Mouse (Mus musculus) WW6 (cell line): Measurements from ENCODE around the gene Olfr93.
"Not testable (repeated sequence)": the region's sequence is repeated elsewhere in the genome, so short reads cannot be mapped to it uniquely, and the experiment has no call there.

Experiments used
- DNase-seq: peaks from one replicate; pipeline ENCODE4 v3.0.0-alpha.2; 2013; ENCODE audit warnings: low read depth, low spot score

The Olfr93 gene

DNA sequence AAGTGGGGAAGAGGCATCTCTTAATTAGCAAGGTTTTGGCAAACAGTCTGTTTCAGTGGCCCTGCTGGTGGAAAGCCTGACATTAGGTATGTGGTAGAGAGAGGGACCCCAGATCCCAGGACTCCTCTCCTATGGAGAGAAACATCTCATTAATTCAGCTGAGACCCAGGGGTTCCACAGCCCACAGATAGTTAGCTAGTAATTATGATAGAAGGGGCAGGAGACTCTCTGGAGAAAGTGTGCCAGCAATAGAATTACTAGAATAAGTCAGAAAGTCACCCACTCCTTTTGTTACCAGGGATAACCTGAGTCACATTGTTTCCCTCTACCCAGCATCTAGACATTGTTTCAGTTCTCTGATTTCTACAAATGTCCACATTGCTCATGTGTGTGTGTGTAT, at the start of gene Olfr93:
Gene Olfr93, minus strand, starts transcription at position 101 of the 400 bp plus-strand sequence.
- no peak for DNase-seq

DNA sequence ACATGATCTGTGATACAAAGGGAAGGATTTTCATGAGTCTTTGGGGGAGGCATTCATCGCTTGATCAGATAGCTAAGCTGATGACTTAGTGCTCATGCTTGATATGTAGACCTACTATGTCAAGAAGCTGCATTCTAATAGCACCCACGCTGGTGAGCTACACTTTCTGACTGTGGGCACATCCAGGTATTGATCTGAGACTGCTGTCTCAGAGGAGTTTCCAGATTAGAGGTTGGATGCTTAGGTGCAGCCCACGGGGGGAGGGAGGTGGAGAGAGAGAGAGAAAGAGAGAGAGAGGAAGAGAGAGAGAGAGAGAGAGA, 42.6 kb upstream of the Olfr93 start:
- DNase-seq, result no peak

DNA sequence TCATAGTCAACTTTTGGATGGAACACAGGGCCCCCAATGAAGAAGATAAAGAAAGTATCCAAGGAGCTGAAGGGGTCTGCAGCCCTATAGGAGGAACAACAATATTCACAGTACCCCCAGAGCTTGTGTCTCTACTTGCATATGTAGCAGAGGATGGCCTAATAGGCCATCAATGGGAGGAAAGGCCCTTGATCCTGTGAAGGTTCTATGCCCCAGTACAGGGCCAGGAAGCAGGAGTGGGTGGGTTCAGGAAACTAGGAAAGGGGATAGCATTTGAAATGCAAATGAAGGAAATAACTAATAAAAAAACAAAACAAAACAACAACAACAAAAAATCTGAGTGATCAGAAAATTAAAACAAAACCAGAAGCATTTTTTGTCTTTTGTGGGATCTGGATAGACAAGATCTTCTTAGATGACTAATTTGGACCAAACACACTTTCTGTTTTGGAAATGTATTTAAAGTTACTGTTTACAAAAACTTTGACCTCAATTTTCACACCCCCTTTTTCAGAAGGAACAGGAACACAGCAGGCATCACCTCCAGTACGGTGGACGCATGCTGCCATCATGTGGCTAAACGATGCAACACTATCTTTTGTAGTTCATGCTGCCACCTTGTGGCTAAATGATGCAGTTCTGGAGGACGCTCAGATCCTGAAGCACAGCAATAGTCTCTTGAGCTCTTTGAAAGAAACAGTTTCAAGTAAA, 42.1 kb upstream of the Olfr93 start:
- DNase-seq, result peak; percentile 60

DNA sequence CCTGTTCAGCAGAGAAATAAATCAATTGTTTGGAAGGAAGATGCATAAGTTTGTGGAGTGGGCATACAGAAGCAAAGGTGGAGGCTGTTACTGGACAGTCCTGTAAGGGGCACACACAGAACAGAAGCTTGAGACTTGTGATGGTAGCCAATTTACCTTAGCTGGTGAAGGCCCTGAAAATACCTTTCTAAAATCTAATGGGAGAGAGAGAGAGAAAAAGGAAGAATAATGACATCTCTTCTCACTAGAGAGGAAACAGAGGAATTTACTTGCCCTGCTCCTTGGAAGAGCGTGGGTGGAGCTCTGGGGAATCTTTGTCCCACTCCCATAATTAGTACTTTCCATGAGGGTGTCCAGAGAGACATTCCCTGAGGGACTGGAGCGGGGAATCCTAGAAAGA, 39.6 kb upstream of the Olfr93 start, which contains the start of gene Olfr94:
Gene Olfr94, minus strand, starts transcription at position 101 of the 400 bp plus-strand sequence.
- DNase-seq, result no peak

DNA sequence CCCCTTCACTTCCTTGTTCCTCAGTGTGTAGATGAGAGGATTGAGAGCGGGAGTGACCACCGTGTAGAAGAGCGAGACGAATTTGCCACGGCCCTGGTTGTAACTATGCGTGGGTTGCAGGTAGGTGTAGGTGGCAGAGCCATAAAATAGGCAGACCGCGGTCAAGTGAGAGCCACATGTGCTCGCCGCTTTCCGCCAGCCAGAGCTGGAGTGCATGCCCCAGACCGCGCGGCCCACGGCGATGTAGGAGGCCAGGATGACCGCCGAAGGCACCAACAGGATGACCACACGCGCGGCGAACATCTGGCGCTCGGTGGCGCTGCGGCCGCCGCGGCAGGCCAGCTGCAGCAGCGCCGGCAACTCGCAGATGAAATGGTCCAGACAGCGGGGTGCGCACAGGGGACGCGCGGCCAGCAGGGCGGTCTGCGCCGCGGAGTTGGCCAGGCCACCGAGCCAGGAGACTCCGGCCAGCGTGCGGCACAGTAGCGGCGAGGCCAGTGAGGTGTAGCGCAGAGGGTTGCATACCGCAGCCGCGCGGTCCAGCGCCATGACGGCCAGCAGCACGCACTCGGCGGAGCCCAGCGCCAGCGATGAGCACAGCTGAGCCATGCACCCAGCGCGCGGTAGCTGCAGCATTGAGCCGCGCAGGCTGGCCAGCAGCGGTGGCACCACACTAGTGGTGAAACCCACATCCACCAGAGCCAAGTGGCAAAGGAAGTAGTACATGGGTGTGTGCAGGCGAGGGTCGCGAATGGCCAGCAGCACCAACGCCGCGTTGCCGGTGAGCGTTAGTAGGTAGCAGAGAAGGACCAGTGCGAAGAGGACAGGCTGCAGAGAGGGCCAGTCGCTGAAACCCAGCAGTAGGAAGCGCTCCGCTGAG, 35.8 kb upstream of the Olfr93 start:
- DNase-seq, result no peak

DNA sequence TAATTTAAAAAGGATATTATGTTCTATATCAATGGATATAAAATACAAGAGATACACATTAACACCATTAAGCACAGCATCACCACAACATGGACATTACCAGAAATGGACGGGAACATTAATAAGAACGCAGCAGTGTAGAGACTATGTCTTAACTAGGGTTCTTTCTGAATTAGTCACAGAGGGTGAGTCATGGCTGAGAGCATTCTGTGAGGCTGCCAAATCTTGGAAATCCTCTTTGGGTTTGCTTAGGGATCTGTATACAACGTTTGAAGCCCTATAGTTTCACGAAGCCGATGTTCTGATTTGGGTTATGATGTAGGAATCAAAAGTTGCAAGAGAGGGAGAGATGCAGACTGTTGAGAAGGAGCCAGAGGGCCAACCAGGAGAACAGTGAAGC, 33.5 kb upstream of the Olfr93 start:
- no peak for DNase-seq

DNA sequence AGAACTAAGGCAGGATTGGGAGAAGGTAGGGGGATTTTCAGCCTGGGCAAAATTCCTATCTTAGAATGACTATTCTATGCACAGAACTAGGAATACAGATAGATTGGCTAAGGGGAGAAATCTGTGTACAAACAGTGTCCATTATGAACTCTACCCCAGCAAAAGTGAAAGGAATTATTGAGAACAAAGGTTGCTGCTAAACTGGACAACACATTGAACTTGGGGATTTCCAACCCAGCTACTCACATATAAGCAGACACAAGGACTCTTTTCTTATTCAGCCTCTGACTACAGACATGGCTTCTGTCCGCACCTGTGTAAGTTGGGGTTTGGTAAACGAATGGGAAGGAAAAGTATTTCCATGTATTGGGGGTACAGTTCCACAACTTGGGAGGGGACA, 32.4 kb upstream of the Olfr93 start, which contains the start of gene Ubd:
Gene Ubd, plus strand, starts transcription at position 237 of the 400 bp plus-strand sequence.
- no peak for DNase-seq

DNA sequence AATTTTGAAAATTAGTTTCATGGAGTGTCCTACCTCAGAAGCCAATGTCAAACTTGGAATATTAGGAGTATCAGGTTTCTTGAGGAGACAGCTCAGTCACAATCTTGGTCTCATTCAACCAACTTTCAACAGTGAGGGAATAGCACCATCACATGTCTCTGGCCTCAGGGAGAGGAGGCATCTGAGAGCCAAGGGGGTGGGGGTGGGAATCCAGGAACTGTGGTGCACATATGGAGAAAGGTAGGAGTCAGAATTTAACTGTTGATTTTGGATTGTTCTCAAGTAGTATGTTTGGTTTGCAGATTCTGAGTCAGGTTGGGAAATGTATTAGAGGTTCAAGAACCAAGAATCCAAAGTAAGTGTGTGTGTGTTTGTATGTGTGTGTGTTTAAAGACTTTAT, 31.7 kb upstream of the Olfr93 start:
- no peak for DNase-seq

DNA sequence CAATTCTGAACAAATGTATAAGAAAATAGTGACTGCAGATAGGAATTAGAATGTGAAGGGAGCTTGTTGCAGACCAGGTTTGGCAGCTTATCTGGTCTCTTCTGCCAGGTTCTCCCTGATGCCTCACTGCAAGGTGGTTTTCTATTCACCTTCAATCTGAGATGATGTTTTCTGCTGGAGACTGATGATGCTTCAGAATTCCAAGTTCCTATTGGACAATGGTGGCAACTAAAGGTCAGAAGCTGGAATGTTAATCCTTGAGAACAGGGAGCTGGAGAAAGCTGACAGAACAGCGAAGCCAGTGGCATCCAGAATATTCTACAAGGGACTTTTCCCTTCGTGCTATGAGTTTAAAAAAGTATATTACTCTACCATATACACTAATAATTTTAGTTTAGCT, 29.4 kb upstream of the Olfr93 start:
- peak; percentile 78 for DNase-seq

DNA sequence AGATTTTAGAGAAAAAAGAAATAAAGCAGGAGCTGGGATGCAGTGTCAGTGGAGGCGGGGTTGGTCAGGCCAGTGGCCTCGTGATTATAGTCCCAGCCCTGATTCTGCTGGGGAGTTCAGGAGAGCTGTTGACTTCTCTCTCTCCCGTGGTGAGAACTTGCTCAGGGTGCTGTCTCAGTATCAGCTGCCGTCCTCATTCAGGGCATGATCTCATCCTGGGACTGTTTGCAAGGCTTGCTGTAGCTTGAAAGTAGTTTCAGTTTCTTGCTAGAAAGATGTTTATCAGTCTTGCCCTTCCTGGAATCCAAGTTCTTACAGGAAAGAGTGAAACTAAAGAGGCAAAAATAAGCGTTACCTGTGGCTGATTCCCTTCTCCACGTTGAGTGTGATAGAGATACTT, 24.2 kb upstream of the Olfr93 start:
- no peak for DNase-seq

DNA sequence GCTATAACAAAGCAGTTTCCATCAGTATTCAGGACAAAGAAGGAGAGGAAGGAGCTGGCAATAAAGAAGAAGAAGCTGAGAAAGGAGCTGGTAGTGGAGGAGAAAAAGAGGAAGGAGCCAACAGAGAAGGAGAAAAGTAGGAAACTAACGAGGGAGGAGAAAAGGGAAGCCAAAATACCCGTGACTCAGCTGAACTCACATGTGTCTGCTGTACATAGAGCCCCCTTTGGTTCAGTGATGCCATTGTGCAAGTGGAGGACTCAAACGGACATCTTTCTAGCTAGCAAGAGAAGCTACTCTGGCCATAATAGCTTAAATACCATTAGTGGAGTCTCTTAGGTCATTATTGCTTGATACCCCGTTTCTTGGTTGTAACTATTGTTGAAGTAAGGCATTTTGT, 29.9 kb downstream of the Olfr93 start:
- DNase-seq, result not testable (repeated sequence)

DNA sequence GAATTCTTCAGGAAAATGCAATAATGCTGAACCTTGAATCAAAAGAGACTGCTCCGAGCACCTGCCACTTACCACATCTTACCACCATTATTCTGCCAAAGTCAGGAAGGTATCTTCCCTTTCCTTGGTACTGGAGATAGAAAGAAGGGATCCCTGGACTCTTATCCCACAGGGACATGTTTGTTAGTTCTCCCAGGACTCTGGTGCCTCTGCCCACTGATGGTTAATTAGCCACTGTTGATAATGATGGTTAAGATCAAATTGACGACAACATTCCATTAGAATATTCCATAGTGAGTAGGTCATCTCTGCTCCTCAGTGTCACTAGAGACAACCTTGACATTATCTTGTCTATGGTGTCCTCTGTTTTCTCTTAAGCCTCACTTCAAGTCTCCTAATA, 41.3 kb downstream of the Olfr93 start, which contains the start of gene Olfr92:
Gene Olfr92, minus strand, starts transcription at position 101 of the 400 bp plus-strand sequence.
- DNase-seq, result no peak

DNA sequence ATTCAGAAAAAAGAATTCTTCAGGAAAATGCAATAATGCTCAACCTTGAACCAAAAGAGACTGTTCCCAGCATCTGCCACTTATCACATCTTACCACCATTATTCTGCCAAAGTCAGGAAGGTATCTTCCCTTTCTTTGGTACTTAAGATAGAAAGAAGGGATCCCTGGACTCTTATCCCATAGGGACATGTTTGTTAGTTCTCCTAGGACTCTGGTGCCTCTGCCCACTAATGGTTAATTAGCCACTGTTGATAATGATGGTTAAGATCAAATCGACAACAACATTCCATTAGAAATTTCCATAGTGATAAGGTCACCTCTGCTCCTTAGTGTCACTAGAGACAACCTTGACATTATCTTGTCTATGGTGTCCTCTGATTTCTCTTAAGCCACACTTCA, 63.1 kb downstream of the Olfr93 start, which contains the start of gene Olfr91:
Gene Olfr91, minus strand, starts transcription at position 101 of the 400 bp plus-strand sequence.
- no peak for DNase-seq

DNA sequence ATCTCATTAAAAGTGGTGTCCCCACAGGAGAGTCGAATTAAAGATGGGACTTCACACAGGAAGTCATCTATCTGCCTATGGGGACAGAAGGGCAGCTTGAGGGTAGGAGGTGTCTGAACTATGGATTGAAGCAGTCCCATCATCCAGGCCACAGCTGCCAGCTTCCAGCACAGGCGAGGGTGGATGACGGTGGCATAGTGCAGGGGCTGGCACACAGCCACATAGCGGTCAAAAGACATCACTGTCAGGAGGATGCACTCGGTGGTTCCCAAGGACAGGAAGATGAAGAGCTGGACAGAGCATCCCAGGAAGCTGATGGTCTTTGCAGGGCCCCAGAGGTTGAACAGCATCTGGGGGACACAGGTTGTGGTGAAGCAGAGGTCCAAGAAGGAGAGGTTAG, 68.0 kb downstream of the Olfr93 start:
- no peak for DNase-seq

DNA sequence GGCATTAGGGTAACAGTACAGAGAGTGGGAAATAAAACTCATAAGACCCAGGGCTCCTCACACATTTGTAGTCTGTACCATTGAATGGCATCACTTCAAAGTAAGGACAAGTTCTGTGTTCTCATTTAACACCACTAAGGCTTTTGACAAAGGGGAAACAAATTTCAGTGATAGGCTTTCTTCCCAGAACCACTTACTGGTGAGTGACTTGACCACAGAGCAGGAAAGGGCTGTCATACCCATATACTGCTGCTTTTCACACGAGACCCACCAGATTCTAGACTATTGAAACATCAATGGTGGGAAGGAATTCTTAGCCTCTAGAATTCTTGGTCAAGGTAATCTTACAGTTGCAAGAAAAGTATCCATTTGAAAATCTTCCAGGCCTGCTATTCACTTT, 69.1 kb downstream of the Olfr93 start:
- DNase-seq, result no peak
